Mouse (Mus musculus) embryonic fibroblast, embryonic 13.5 days (primary cell): ENCODE data around the gene Ndufaf2.

Source experiments
- CTCF ChIP-seq: IDR thresholded peaks from 2 replicates; pipeline ENCODE4 v1.5.1; 2011; ENCODE audit warnings: mild to moderate bottlenecking, control low read depth, low read length, moderate library complexity, borderline replicate concordance; ENCODE audit not compliant: insufficient read depth
- POLR2A ChIP-seq: IDR thresholded peaks from 2 replicates; pipeline ENCODE4 v1.6.1; 2011; ENCODE audit warnings: low read depth, mild to moderate bottlenecking, control low read depth, low read length, moderate library complexity

DNA sequence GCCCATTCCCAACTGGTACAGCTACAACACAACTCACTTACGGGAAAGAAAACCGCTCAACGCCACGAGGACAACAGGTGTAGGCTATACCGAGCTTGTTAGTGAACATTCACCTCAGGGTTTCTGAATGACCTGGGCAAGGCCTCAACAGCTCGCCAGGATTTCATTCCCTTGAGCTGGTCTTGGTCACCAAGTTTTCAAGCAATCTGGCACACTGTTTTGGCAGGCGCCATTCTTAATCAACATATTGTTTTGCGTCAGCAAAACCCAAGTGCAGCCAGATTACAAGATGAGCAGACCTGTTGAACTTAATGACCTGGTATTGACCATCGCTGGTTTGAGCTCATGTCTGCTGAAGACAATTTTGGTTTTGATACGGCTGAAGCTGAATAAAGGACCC lies 88.3 kb downstream of the Ndufaf2 start:
- no peak for TF ChIP-seq CTCF
- no peak for TF ChIP-seq POLR2A
